Mouse (Mus musculus) midbrain, embryonic 10.5 days (tissue): ENCODE data around the gene Slc4a2. TPM values are rescaled to one million over a fixed set of nuclear protein-coding genes. Genes with fewer than 3 reads are reported as not detected.

ENCODE experiments used
- DNase-seq: peaks from one replicate; pipeline ENCODE4 v3.0.0-alpha.2; 2017; ENCODE audit warnings: low spot score
- H3K27ac ChIP-seq: fragments of 300-500 bp; sonication (generic); replicated peaks from 2 replicates; pipeline ENCODE4 v1.5.1; 2016; ENCODE audit warnings: mild to moderate bottlenecking
- H3K27me3 ChIP-seq: fragments of 300-500 bp; sonication (generic); 2 replicates; pipeline ENCODE4 v1.6.1; 2016; ENCODE audit warnings: low read depth, mild to moderate bottlenecking; ENCODE audit not compliant: poor library complexity, severe bottlenecking
- H3K36me3 ChIP-seq: fragments of 300-500 bp; sonication (generic); 2 replicates; pipeline ENCODE4 v1.6.1; 2016; ENCODE audit warnings: mild to moderate bottlenecking, moderate library complexity
- H3K4me1 ChIP-seq: fragments of 300-500 bp; sonication (generic); 2 replicates; pipeline ENCODE4 v1.6.1; 2016
- H3K4me3 ChIP-seq: fragments of 300-500 bp; sonication (generic); 2 replicates; pipeline ENCODE4 v1.5.1; 2016; ENCODE audit warnings: mild to moderate bottlenecking, moderate library complexity
- H3K9me3 ChIP-seq: fragments of 300-500 bp; sonication (generic); replicated peaks from 2 replicates; pipeline ENCODE4 v1.6.1; 2016; ENCODE audit warnings: mild to moderate bottlenecking
- WGBS: fragments of 180-500 bp; shearing (Covaris S2); methylation state at CpG from one replicate; pipeline ENCODE4 v1.1.7; 2016; 5-methylcytosine and 5-hydroxymethylcytosine counted together
- polyA plus RNA-seq: library from polyadenylated mRNA; unstranded; fragments of >200 nt; fragmentation: Nextera tagmentation; extraction: Ambion mirVana; gene quantifications from 2 replicates; pipeline ENCODE4 v1.2.1, GENCODE M21; 2016

Slc4a2 gene
- polyA plus RNA-seq, 1 experiment from 2014 or later = 33.3 TPM

GRCm38 (mm10) chr5:24455613-24456012 lies 32.0 kb downstream of the Slc4a2 start:
- peak overlapping the region; percentile 95 for H3K27ac ChIP-seq
- H3K4me3 ChIP-seq = peak overlapping the region; percentile 85
- H3K36me3 ChIP-seq = peaks cover 52% of the 10 kb centered on the region
- no peak for DNase-seq
- H3K27me3 ChIP-seq = peaks cover 4% of the 10 kb centered on the region; the same call in 1 of the 2 replicates
- no peaks in the 10 kb centered on the region for H3K9me3 ChIP-seq
- peaks cover 50% of the 10 kb centered on the region for H3K4me1 ChIP-seq
- 68% methylated on average over 7 of the region's 7 CpGs for WGBS

- 48% methylated on average over 12 of the region's 12 CpGs for WGBS
- peaks cover 2% of the 10 kb centered on the region; the same call in 1 of the 2 replicates for H3K27me3 ChIP-seq
- DNase-seq = no peak
- no peaks in the 10 kb centered on the region for H3K9me3 ChIP-seq
- no peak overlapping the region for H3K27ac ChIP-seq
- no peak overlapping the region for H3K4me3 ChIP-seq
- H3K4me1 ChIP-seq = peaks cover 35% of the 10 kb centered on the region
- peaks cover 12% of the 10 kb centered on the region for H3K36me3 ChIP-seq
Observed at GRCm38 (mm10) chr5:24466762-24467161, 43.1 kb downstream of the Slc4a2 start.

- Histone ChIP-seq H3K27ac (no peak overlapping the region), H3K36me3 (peaks cover 15% of the 10 kb centered on the region), H3K4me1 (peaks cover 52% of the 10 kb centered on the region), H3K9me3 (no peaks in the 10 kb centered on the region), H3K27me3 (peaks cover 40% of the 10 kb centered on the region), H3K4me3 (no peak overlapping the region)
- peak; percentile 72 for DNase-seq
- WGBS = 12% methylated on average over 5 of the region's 5 CpGs
Observed at GRCm38 (mm10) chr5:24470600-24470999, 47.0 kb downstream of the Slc4a2 start.

GRCm38 (mm10) chr5:24472884-24473619 lies 49.4 kb downstream of the Slc4a2 start:
- Histone ChIP-seq H3K9me3 (no peaks in the 10 kb centered on the region), H3K36me3 (peaks cover 40% of the 10 kb centered on the region), H3K27me3 (peaks cover 49% of the 10 kb centered on the region), H3K4me1 (peaks cover 34% of the 10 kb centered on the region), H3K27ac (no peak overlapping the region), H3K4me3 (0 out of 2 replicates have a peak overlapping the region, but pooled peaks have one; percentile 11)
- DNase-seq = no peak
- 13% methylated on average over 7 of the region's 7 CpGs for WGBS

- peak overlapping the region; percentile 38 for H3K27ac ChIP-seq
Observed at GRCm38 (mm10) chr5:24474025-24474722, 50.5 kb downstream of the Slc4a2 start.

GRCm38 (mm10) chr5:24474723-24475261 lies 51.2 kb downstream of the Slc4a2 start:
- peak overlapping the region; percentile 38; the same call in 1 of the 2 replicates for H3K27ac ChIP-seq
- H3K27me3 ChIP-seq = peaks cover 49% of the 10 kb centered on the region
- 2% methylated on average over 67 of the region's 67 CpGs for WGBS
- H3K4me3 ChIP-seq = peak overlapping the region; percentile 54
- peak; percentile 53 for DNase-seq
- peaks cover 37% of the 10 kb centered on the region for H3K4me1 ChIP-seq
- no peaks in the 10 kb centered on the region for H3K9me3 ChIP-seq
- peaks cover 57% of the 10 kb centered on the region for H3K36me3 ChIP-seq

More at GRCm38 (mm10) chr5:24474025-24474722, 50.5 kb downstream of the Slc4a2 start:
- peaks cover 49% of the 10 kb centered on the region for H3K27me3 ChIP-seq
- H3K4me1 ChIP-seq = peaks cover 34% of the 10 kb centered on the region
- DNase-seq = peak; percentile 53
- H3K9me3 ChIP-seq = no peaks in the 10 kb centered on the region
- H3K36me3 ChIP-seq = peaks cover 51% of the 10 kb centered on the region
- 1% methylated on average over 77 of the region's 77 CpGs for WGBS
- H3K4me3 ChIP-seq = peak overlapping the region; percentile 54

GRCm38 (mm10) chr5:24475476-24476241 lies 52.0 kb downstream of the Slc4a2 start:
- Histone ChIP-seq H3K4me1 (peaks cover 45% of the 10 kb centered on the region), H3K27ac (no peak overlapping the region), H3K27me3 (peaks cover 49% of the 10 kb centered on the region), H3K4me3 (0 out of 2 replicates have a peak overlapping the region, but pooled peaks have one; percentile 54), H3K9me3 (no peaks in the 10 kb centered on the region), H3K36me3 (peaks cover 66% of the 10 kb centered on the region)
- no peak for DNase-seq
- WGBS = 84% methylated on average over 6 of the region's 6 CpGs

GRCm38 (mm10) chr5:24477909-24478308 lies 54.3 kb downstream of the Slc4a2 start:
- Histone ChIP-seq H3K36me3 (peaks cover 82% of the 10 kb centered on the region), H3K27ac (no peak overlapping the region), H3K9me3 (no peaks in the 10 kb centered on the region), H3K4me3 (no peak overlapping the region), H3K4me1 (peaks cover 58% of the 10 kb centered on the region), H3K27me3 (peaks cover 36% of the 10 kb centered on the region)
- 97% methylated on average over 9 of the region's 9 CpGs for WGBS
- DNase-seq = no peak

GRCm38 (mm10) chr5:24481647-24482046 lies 58.0 kb downstream of the Slc4a2 start:
- no peaks in the 10 kb centered on the region for H3K9me3 ChIP-seq
- H3K36me3 ChIP-seq = peaks cover 94% of the 10 kb centered on the region
- H3K27ac ChIP-seq = peak overlapping the region; percentile 64; the same call in 1 of the 2 replicates
- peaks cover 70% of the 10 kb centered on the region for H3K4me1 ChIP-seq
- no peak overlapping the region for H3K4me3 ChIP-seq
- DNase-seq = peak; percentile 85
- WGBS = 11% methylated on average over 4 of the region's 4 CpGs
- H3K27me3 ChIP-seq = peaks cover 27% of the 10 kb centered on the region

- peaks cover 94% of the 10 kb centered on the region for H3K36me3 ChIP-seq
- H3K9me3 ChIP-seq = no peaks in the 10 kb centered on the region
- peaks cover 27% of the 10 kb centered on the region for H3K27me3 ChIP-seq
- 36% methylated on average over 41 of the region's 41 CpGs for WGBS
- peak overlapping the region; percentile 64 for H3K27ac ChIP-seq
- H3K4me3 ChIP-seq = peak overlapping the region; percentile 26; the same call in 1 of the 2 replicates
- H3K4me1 ChIP-seq = peaks cover 70% of the 10 kb centered on the region
- DNase-seq = peak; percentile 46
Observed at GRCm38 (mm10) chr5:24482247-24483079, 58.8 kb downstream of the Slc4a2 start.

GRCm38 (mm10) chr5:24483326-24483725 lies 59.7 kb downstream of the Slc4a2 start:
- H3K27ac ChIP-seq = no peak overlapping the region; the same call in 1 of the 2 replicates
- H3K9me3 ChIP-seq = no peaks in the 10 kb centered on the region
- 24% methylated on average over 11 of the region's 11 CpGs for WGBS

More at GRCm38 (mm10) chr5:24483326-24483725, 59.7 kb downstream of the Slc4a2 start:
- peaks cover 27% of the 10 kb centered on the region for H3K27me3 ChIP-seq
- peaks cover 94% of the 10 kb centered on the region for H3K36me3 ChIP-seq
- DNase-seq = peak; percentile 75
- no peak overlapping the region for H3K4me3 ChIP-seq
- peaks cover 70% of the 10 kb centered on the region for H3K4me1 ChIP-seq
